Mouse (Mus musculus) left cerebral cortex, postnatal 25 days (tissue): ENCODE measurements around the gene Slc25a44. TPM values are rescaled to one million over a fixed set of nuclear protein-coding genes. Genes with fewer than 3 reads are reported as not detected.
A peak's percentile ranks its signal among the peaks of the same experiment; 100 is the strongest.

ENCODE experiments used
- DNase-seq, 2 experiments: peaks; one replicate each; pipeline ENCODE4 v3.0.0; 2022; ENCODE audit warnings: low spot score in 2 of 2, mixed read lengths in 1 of 2
- intact Hi-C: fragments of 180-260 bp; cut with DNase I; formaldehyde crosslinking; loops from one replicate; pipeline ENCODE4 v1.15.1; 2025
- total RNA-seq, 2 experiments: library from RNA; stranded (reverse); gene quantifications; 2 replicates each; pipeline ENCODE4 v1.2.3; 2021

Gene Slc25a44
- total RNA-seq, result 10 to 100 TPM; 77.4 to 79.3 TPM

GRCm38 (mm10) chr3:88424605-88425329, at the start of gene Slc25a44:
Gene Slc25a44, minus strand, starts transcription at chr3:88425139.
- DNase-seq, result peak; percentile 90 to 99
- intact Hi-C loops, result no loop called here

GRCm38 (mm10) chr3:88473571-88473970, 48.6 kb upstream of the Slc25a44 start:
- intact Hi-C loops, result no loop called here
- DNase-seq, result no peak

GRCm38 (mm10) chr3:88473020-88473419, 48.1 kb upstream of the Slc25a44 start:
- intact Hi-C loops, result no loop called here
- DNase-seq, result no peak

- intact Hi-C loops, result no loop called here
Observed at GRCm38 (mm10) chr3:88470943-88471479, 46.1 kb upstream of the Slc25a44 start.

GRCm38 (mm10) chr3:88469466-88469865, 44.5 kb upstream of the Slc25a44 start:
- DNase-seq, result no peak
- intact Hi-C loops, result no loop called here

More at GRCm38 (mm10) chr3:88470943-88471479, 46.1 kb upstream of the Slc25a44 start:
- DNase-seq, result no peak

- intact Hi-C loops, result loop anchor here (1.0 to 2.0 kb wide), 2 partner anchors 26 to 60 kb away; no protein-coding TSS in a partner anchor
- peak; percentile 87 to 91 for DNase-seq
Observed at GRCm38 (mm10) chr3:88467116-88467824, 42.3 kb upstream of the Slc25a44 start.

GRCm38 (mm10) chr3:88465127-88465526, 40.2 kb upstream of the Slc25a44 start:
- intact Hi-C loops, result no loop called here
- no peak for DNase-seq

- intact Hi-C loops, result no loop called here
- DNase-seq, result no peak
Observed at GRCm38 (mm10) chr3:88464425-88464824, 39.5 kb upstream of the Slc25a44 start.

GRCm38 (mm10) chr3:88460983-88461696, 36.2 kb upstream of the Slc25a44 start, which contains the start of gene Sema4a:
Gene Sema4a, minus strand, starts transcription at chr3:88461182.
- intact Hi-C loops, result no loop called here
- DNase-seq, result no peak

- DNase-seq, result no peak
- intact Hi-C loops, result no loop called here
Observed at GRCm38 (mm10) chr3:88460029-88460428, 35.1 kb upstream of the Slc25a44 start.

- intact Hi-C loops, result loop anchor here (2.0 kb wide), 1 partner anchor 18 kb away; no protein-coding TSS in a partner anchor
- peak; percentile 50 to 68 for DNase-seq
Observed at GRCm38 (mm10) chr3:88458778-88459219, 33.9 kb upstream of the Slc25a44 start.

- intact Hi-C loops, result no loop called here
- no peak for DNase-seq
Observed at GRCm38 (mm10) chr3:88456746-88457532, 32.0 kb upstream of the Slc25a44 start.

- DNase-seq, result no peak
- intact Hi-C loops, result no loop called here
Observed at GRCm38 (mm10) chr3:88456313-88456712, 31.4 kb upstream of the Slc25a44 start.

GRCm38 (mm10) chr3:88455588-88456264, 30.8 kb upstream of the Slc25a44 start:
- DNase-seq, result no peak
- intact Hi-C loops, result no loop called here

- no peak for DNase-seq
- intact Hi-C loops, result no loop called here
Observed at GRCm38 (mm10) chr3:88454762-88455587, 30.0 kb upstream of the Slc25a44 start.

GRCm38 (mm10) chr3:88453986-88454385, 29.0 kb upstream of the Slc25a44 start:
- intact Hi-C loops, result no loop called here
- DNase-seq, result no peak

- intact Hi-C loops, result no loop called here
- DNase-seq, result no peak
Observed at GRCm38 (mm10) chr3:88453369-88453768, 28.4 kb upstream of the Slc25a44 start.

- no peak for DNase-seq
Observed at GRCm38 (mm10) chr3:88452716-88453115, 27.8 kb upstream of the Slc25a44 start.

More at GRCm38 (mm10) chr3:88452716-88453115, 27.8 kb upstream of the Slc25a44 start:
- intact Hi-C loops, result no loop called here
